Mouse (Mus musculus): ENCODE data around the gene Lgalsl. TPM values are rescaled to one million over a fixed set of nuclear protein-coding genes. Genes with fewer than 3 reads are reported as not detected.

Gene Lgalsl
- total RNA-seq (2022): 10 to 100 TPM; 27.3 to 32.7 (median 30.3) TPM

GRCm38 (mm10) chr11:20830686-20831505 lies at the start of gene Lgalsl:
Gene Lgalsl, minus strand, starts transcription at chr11:20831056.
- DNase-seq: peak; percentile 62

- no peak for DNase-seq
Observed at GRCm38 (mm10) chr11:20878644-20879043, 47.8 kb upstream of the Lgalsl start.

DNA sequence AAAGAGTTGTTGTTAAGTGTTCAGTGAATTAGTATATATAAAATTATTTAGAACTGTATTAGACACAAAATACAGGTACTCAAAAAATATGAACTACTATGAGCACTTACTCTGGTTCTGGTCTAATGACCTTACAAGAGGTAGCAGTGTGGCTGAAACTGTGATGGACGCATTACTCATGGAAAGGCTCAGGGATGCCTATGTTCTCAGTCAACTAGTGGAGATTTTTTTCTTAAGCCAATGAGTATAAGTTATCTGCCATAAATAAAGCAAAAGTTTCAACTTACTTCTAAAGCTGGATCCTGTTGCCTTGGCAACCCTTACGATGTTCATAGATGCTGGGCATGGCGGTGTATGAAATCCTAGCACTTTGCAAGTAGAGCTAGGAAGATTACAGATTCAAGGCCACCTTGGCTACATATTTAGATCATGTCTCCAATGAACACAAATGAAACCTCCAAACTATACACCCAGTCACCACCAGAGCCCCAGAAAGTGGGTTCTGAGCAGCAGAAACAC lies 46.8 kb upstream of the Lgalsl start:
- no peak for DNase-seq

DNA sequence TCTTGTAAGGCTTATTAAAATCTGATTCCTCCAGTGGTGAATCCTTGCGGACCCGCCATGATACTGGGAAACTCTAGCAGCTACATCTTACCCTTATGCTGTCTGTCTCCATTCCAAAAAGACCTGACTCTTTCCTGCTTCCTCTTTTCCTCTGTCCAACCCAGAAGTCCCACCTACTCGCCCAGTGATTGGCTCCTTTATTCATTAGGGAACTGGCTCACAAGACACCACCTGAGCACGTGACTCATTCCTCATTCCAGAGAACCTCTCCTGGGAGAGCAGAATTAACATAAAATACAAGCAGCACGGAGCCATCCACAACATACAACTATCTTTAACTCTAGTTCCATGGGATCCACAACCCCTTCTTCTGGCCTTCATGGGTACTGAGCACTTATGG lies 42.5 kb upstream of the Lgalsl start:
- DNase-seq: no peak

GRCm38 (mm10) chr11:20872911-20873310 lies 42.1 kb upstream of the Lgalsl start:
- peak; percentile 79 for DNase-seq

- DNase-seq: no peak
Observed at GRCm38 (mm10) chr11:20872444-20872843, 41.6 kb upstream of the Lgalsl start.

DNA sequence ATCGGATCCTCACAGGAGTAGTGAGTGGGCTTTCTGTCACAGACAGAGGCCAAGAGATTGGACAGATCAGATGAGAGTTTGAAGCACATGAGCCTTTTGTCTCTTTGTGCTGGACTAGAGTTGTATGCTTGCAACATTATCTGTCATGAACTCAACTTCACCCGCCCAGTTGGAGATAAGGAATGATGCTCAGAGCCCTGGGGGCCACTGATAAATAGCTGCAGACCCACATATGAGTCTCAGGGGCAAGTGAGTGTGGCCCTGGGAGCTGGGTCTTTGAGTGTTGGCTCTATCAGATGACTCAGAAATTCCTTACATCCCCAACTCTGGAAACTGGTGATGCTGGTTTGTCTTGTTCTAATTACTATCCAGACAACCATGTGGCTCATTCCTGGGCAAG lies 39.1 kb upstream of the Lgalsl start:
- DNase-seq: no peak

DNA sequence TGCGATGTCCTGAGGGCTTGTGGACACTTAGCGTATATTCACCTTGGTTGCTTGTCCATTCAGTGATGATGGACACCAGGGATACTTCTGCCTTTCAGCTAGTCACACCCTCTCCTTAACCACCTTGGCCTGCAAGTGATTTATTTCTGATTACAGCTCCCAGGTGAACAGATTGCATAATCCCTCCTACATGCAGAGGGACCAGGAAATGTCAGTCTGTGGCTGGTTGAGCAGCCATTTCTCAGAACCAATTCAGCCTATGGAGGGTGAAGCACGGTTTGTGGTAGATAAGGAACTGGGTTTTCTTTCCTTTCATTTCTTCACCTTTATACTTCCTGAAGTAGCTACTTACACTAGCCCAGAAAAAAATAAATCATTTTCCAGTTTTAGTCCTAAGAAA lies 34.6 kb upstream of the Lgalsl start:
- no peak for DNase-seq

GRCm38 (mm10) chr11:20864647-20865046 lies 33.8 kb upstream of the Lgalsl start:
- DNase-seq: no peak

GRCm38 (mm10) chr11:20862101-20862500 lies 31.2 kb upstream of the Lgalsl start:
- DNase-seq: no peak

DNA sequence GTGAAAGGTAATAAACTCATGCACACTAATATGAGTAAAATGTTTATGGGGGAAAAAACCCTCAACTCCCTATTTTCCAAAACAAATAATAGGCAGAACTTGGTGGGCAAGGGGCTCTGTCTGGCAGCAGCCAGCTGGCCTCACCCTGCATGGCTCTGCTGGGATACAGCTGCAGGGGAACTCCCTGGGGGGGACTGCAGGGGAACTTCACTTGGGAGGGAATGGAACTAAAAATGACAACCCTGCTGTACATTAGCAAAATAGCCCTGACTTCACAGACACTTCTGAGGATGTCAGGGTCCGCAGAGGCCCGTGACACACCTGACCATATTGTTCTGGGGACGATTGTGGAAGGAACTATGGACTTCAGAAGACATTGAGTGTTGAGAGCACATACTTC lies 29.5 kb upstream of the Lgalsl start:
- no peak for DNase-seq

DNA sequence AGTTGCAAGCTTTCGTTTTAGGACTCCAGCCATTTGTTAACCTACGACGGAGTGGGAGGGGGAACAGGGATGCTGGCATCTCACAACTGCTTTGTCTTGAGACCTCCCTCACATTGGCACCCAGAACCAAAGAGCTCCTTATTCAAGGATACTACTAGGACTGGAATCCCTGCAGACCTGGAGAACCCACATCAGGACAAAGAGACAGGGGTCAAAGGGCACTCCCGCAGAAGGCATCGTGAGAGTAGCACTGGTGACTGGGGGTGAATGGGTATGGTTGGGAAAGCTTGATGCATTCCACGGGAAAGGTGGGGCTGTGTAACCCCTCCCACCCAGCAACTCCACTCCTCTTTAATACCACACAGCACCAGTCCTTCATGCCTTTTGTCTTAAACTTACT lies 29.0 kb upstream of the Lgalsl start:
- no peak for DNase-seq

- DNase-seq: peak; percentile 52
Observed at GRCm38 (mm10) chr11:20858921-20859668, 28.2 kb upstream of the Lgalsl start.

DNA sequence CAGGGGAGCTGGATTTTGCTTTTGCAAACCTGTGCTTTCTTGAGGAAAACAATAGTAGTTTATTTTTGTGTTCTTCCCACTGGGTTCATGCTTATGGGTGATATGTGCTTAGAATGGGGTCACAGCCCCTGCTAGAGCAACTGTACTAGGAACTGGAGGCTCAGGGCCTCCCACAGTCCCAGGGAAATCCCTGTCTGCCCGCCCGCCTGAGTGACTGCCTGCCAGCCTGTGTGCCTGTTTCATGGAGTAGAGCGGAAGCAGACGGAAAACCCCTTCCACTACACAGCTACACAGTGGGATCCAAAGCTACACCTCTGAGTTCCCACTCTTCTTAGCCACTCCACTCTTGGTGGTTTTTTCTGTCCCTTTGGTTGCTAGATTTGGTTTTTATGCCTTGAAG lies 27.1 kb upstream of the Lgalsl start:
- DNase-seq: no peak

DNA sequence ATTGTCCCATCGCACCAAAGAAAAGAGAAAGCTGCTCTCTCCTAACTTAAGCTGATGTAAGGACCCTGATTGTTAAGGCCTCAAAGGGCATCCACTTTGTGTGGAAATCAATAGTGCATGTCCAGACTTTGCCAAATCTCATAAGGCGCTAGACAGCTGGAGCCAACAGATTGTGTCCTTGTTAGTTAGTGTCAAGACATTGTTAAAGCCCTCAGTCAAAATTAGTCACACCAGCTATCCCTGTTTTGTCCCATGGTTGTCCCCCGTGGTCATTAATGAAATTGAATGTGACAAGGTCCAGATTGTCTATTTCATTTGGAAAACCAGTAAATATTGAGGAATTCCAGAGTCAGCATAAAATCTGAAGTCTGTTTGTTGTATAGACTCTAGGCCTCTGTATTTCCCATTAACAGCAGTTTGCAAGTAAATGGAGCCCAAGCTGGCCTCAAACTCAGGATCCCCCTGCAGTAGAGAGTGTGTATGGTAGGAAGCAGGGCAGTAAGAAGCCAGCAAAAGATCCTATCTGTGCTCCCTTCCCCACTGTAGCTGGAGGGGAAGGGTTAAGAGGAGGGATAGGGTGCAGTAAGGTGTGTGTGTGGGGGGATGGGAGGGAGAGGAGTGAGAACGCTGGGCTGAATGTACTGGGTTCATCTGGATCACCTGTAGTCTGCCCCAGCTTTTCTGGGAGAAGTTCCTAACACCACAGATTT lies 23.3 kb upstream of the Lgalsl start:
- no peak for DNase-seq

GRCm38 (mm10) chr11:20850196-20850595 lies 19.3 kb upstream of the Lgalsl start:
- no peak for DNase-seq

DNA sequence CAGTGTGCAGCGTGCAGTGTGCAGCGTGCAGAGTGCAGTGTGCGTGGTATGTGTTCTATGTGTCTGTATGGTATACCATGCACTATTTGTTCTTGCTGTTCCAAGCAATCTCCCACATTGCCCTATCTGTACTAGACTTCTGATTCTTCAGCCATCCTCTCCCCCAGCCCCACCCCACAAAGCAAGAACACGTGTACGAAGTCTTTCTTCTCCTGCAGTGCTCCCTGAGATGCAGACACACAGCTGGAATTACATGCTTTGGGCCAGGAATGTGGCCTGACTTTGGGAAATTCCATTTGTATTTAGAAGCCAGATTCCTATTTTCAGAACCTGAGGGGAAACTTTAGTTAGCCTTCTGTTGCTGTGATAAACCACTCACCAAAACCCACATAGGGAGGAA lies 18.5 kb upstream of the Lgalsl start:
- DNase-seq: no peak

DNA sequence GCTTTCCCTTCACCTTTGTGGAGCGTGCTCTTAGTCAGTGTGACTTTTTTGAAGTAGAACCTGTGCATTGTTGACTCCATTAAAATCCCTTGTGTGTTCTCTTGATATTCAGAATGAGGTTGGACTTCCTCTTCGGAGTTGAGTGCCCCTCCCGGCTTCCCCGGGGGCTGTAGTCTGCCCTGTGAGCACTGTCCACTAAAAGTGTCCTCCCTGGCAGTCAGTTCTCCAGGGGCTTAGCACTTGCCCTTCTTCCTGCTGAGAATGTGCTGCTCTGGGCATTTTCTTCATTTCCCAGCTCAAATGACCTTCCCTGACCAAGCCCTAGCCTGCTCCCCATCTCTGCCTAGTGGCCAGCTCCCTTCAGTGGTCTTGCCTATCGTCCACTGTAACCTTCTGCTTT lies 6.5 kb upstream of the Lgalsl start:
- DNase-seq: no peak

DNA sequence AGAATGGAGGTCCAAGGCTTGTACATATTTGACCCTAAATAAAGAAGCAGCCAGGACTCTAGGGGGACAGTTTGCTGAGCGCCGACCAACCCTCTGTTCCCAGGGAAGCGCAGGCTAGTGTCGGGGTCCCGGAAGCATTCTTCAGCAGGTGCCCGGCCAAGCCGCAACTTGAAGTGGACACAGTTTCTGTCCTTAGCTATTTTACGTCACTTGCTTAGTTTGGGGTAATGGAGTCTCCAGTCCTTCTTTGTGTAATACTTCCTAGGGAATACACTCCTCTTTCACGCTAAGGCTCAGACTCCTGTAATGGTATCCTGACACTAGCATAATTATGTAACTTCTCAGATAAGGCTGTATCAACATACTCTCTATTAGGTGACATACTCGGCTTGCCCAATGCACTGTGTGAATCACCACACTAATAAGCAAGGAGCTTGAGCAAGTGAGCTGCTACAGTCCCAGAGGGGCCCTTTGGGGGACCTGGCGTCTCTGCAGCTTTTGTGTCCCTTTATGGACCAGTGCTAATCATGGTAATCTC lies 813 bp upstream of the Lgalsl start:
- DNase-seq: peak; percentile 33

- DNase-seq: no peak
Observed at GRCm38 (mm10) chr11:20829993-20830685, 717 bp downstream of the Lgalsl start.

DNA sequence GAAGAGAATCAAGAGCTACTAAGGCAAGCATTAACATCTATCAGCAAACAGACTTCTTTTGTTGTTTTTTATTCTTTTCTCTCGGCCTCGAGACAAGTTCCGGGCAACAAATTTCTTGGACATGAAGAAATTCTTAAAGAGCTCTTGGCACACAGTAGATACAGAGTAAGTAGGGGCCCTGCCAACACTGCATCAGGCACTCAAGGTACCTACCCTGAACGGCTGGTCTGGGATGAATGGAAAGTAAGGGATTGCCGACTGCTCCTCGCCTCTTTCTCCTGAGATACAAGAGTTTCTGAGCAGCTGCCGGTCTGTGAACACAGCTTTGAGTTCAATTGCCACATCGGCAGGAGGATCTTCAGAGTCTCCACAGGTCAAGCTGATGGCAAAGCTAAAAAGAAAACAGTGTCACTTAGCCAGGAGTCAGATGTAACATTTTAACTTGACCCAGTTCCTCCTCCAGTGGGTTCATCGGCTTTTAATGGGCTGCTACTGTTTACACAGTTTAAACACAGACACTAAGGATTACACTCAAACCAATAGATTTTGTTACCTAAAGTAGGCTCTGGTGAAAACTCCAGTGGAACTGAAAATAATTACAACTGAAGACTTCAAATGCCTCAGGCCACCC lies 1.7 kb downstream of the Lgalsl start:
- no peak for DNase-seq

GRCm38 (mm10) chr11:20823961-20824360 lies 6.9 kb downstream of the Lgalsl start:
- DNase-seq: no peak
